Mouse (Mus musculus) fat pad, adult 2 months (tissue): Measurements from ENCODE around the gene Olfm1.

Experiments used
- DNase-seq: peaks from one replicate; pipeline ENCODE4 v3.0.0-alpha.2; 2011; ENCODE audit warnings: low read depth, low spot score; ENCODE audit errors: extremely low read depth

The Olfm1 gene

GRCm38 (mm10) chr2:28192821-28193689, at the start of gene Olfm1:
Gene Olfm1 (plus strand): TSS chr2:28192992.
- no peak for DNase-seq

- no peak for DNase-seq
These were observed 49.3 kb upstream of the Olfm1 start for GRCm38 (mm10) chr2:28143417-28144045.

- no peak for DNase-seq
These were observed 47.1 kb upstream of the Olfm1 start for GRCm38 (mm10) chr2:28145702-28146101.

DNA sequence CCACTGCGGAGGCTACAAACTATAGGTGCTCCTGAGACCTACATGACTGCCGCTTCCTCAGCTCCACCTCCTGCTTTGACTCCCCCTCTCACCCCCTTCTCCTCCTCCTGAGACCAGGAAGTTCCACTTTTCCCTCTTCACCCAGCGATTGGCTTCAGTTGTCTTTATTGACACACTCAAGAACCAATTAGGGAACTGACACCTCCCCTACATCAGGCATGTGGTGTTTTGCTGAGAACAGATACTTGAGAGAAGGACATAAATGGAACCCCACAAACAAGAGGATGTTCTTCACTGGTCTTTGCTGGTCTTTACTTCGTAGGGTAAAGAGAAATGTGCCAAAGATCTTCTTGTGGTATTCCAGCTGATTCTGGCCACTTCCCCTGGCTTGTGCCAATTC, 46.6 kb upstream of the Olfm1 start:
- no peak for DNase-seq

DNA sequence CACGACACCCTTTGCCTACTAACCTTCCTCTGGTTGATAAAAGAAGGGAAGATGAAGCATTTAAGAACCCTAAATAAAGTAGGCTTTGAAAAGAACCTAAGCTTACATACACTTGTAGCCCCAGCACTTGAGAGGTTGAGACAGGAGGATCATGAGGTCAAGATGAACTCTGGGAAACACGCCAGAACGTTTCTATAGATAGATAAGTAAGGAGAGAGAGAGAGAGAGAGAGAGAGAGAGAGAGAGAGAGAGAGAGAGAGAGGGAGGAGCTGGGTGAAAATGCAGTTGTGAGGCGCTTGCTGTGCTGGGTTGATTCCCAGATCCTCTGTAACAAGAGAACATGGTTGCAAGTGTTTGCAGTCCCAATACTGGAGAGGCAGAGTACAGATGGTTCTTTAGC, 46.1 kb upstream of the Olfm1 start:
- no peak for DNase-seq

GRCm38 (mm10) chr2:28147248-28147794, 45.5 kb upstream of the Olfm1 start:
- DNase-seq = no peak

GRCm38 (mm10) chr2:28149688-28150087, 43.1 kb upstream of the Olfm1 start:
- no peak for DNase-seq

- DNase-seq = no peak
These were observed 32.2 kb upstream of the Olfm1 start for GRCm38 (mm10) chr2:28160568-28160967.

- no peak for DNase-seq
These were observed 27.2 kb upstream of the Olfm1 start for GRCm38 (mm10) chr2:28165570-28165969.

GRCm38 (mm10) chr2:28169336-28169735, 23.5 kb upstream of the Olfm1 start:
- no peak for DNase-seq

DNA sequence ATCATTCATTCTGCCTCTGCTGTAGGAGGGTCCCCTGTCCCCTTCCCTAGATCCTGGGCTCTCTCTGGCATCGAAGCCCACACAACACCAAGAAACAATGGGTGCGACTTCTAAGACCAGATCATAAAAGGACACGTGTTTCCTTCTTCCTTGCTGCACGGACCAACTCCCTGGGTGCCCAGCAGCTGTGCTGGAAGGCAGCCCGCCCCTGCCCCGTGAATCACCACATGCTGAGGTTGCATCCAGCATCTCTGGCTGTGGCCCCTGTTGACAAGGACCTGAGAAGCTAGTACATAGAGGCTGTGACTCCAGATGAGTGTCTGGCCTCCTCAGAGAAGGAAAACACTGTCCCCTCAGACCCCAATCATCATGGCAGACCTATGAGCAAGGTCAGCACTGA, 20.8 kb upstream of the Olfm1 start:
- no peak for DNase-seq

- no peak for DNase-seq
These were observed 19.3 kb upstream of the Olfm1 start for GRCm38 (mm10) chr2:28173225-28174141.

- DNase-seq = no peak
These were observed 18.4 kb upstream of the Olfm1 start for GRCm38 (mm10) chr2:28174441-28174840.

- DNase-seq = no peak
These were observed 14.2 kb upstream of the Olfm1 start for GRCm38 (mm10) chr2:28178600-28178999.

GRCm38 (mm10) chr2:28180053-28180452, 12.7 kb upstream of the Olfm1 start:
- no peak for DNase-seq

GRCm38 (mm10) chr2:28188398-28188944, 4.3 kb upstream of the Olfm1 start:
- DNase-seq = no peak

DNA sequence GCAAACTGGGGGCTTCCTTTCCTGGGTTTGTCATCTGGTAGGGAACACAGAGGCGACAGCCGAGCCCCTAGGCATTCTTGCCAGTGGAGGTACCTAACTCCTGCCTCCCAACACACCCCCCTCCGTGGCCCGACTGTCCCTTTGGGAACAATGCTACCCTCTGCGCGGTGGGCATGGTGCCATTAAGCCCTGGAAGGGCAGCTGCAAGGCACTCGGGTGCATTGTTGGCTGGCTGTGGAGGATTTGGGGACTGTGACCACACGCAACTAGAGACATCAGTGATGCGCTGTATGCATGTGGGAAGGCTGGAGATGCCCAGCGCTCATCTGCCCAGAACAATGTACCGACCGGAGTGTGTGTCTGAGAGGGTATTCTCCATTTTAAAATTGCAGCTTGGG, 897 bp downstream of the Olfm1 start:
- no peak for DNase-seq

DNA sequence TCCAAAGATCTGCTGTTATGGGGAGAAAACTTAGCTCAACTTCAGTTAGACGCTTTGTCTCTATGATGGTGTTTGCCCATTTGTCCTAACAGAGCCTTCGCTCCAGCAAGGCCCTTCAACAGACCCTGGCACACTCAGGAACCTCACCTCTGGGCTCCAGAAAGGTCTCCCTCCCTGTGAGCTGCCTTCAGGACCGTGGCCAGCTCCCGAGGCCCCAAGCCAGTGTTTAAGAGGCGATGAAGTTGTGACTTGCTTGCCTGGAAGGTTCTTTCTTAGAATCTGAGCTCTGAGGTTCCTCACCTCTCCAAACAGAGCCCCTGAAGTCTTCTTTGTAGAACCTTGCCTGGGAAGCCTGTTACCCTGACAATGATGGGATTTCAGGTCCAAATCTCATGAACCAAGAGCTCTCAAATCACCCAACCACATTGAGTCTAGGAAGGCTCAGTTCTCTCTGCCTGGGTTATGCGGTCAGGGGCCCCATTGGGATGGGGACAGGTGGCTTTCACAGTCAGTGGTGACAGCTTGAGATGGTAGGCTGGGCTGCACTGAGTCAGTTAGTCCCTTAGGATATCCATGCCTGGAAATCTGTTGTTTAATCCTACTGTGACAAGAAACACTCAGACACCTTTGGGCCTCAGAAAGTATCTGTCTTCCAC, 2.3 kb downstream of the Olfm1 start:
- DNase-seq = no peak

GRCm38 (mm10) chr2:28195726-28196125, 2.9 kb downstream of the Olfm1 start:
- no peak for DNase-seq

GRCm38 (mm10) chr2:28201441-28201841, 8.6 kb downstream of the Olfm1 start:
- DNase-seq = no peak
